Mouse (Mus musculus) frontal cortex, adult (tissue): ENCODE measurements at regions not wholly inside any gene's neighbourhood (a gene's known extent, or its start where the extent isn't known, plus 50 kb on each side); places are given as distances from the start of the nearest gene placed in this dataset.

Experiments used
- ATAC-seq: cut with Nextera tagmentation; 2 replicates; pipeline ENCODE4 v1.9.2; 2017; ENCODE audit warnings: mild to moderate bottlenecking, moderate library complexity, mixed read lengths; ENCODE audit not compliant: low TSS enrichment

DNA sequence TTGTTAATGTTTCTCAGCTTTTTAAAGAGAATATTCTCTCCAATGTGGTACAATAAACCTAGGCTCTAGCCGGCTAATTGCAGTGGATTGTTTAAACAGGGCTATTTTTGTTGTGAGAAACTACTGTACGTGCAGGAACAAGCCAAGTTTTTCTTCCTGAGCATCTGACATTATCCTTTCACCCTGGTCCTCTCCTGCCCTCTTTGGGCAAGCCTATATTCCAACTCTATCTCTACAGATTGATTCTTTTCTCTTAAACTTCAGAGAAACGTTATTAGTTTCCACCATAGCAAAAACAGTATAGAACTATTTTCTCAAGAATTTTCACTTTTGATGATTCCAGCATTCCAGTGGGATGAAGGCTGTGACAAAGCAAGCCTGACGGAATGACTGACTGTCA lies 535.2 kb downstream of the Fgf9 start:
- no peak for ATAC-seq

DNA sequence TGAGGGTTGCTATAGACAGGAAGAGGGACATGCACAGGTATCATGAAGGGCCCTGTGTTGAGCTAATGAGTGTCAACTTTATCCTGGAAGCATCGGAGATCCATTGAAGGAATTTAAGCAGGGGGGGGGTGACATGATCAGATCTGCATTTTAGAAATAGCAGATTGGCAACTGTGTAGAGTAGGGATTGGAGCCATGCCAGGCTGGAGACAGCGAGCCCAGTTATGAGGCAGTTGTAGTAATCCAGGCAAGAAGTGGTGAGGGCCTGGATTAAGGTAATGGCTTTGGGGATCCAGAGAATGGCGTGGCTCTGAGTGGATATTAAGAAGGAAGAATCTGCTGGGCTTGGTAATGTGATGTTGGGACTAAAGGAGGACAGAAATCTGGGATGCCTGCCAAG lies 528.5 kb downstream of the Fgf9 start:
- ATAC-seq = no peak

DNA sequence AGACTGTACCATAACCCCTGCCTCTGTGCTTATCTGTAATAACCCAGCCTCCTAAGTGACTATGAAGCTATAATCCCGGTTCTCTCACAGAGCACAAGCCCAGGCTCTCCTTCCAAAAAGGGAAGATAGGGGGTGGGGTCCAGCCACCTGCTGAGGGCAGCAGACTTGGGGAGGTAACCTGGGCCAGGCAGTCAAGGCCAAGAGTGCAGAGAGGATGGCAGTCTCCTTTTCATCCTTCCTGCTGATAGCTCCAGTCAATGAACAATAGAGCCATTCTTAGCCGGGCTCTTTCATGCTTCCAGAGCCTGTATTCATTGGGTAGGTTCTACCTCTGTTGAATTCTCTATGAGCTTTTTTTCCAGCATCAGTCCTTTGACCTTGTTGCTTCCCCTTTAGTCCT lies 527.5 kb downstream of the Fgf9 start:
- no peak for ATAC-seq

DNA sequence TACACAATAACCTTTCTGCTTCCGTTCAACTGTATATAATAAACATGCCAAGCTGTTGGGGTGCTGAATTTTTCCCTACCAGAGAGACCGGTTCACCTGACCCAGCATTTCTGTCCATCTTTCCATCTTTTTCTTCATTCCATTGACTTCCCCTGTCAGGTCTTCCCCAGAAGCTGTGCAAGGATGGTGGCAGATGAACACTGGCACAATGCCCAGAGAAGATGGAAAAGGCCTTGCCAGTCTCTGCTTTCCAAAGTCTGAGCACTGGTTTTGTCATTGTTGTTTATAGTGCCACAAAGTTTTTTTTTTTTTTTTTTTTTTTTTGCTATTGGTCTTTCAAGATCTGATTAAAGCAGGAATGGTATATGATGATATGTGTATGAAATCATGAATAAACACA lies 526.6 kb downstream of the Fgf9 start:
- no peak for ATAC-seq

DNA sequence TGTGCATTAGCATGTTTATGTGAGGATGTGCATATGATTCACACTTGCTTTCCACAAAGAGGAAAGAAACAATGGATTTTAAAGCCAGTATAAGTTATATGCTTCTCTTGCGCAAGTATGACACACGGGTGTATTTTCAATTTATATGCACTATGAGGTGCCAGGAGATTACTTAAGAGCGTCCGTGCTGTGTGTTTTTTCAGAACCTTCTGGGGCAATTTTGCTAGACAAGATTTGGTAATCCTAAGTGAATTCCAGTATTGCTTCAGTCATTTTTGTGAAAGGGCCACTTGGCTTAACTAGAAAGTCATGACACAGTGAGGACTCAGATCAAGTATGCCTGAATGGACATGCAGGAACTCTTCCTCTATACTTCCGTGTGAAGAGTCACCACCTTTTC lies 511.5 kb downstream of the Fgf9 start:
- ATAC-seq = no peak

DNA sequence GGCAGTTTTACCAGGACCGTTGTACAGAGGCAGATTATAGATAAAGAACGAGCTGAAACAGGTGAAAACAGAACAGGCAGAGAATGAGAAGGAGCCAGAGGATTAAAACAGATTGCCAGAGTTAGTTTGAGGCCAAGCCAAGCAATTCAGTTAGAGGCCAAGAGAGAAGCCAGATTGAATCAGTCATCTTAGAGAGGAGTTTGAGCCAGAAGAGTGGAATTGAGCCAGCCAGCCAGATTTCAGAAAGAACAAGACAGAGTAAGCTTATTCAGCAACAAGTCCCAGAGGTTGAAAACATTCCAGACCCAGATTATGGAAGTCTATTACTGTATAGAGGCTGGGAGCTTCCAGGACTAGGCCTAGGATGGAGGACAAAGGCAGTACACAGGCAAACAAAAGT lies 499.7 kb downstream of the Fgf9 start:
- no peak for ATAC-seq

DNA sequence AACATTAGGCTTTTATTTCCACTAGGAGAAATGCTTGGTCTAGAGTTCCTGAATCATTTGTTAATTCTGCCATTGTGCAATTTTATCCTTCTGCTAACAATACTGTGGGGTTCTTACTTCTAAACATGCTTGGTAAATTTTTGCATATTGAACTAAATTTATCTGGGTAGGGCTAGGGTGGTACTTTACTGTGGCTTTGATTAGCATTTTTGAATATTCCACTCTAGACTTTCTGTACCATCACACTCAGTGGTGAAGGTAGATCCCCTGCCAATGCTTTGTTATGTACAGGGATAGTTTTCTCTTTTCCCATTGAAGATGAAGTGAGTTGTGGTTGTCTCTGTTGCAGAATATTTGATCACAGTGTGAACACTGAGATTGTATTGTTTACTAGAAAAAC lies 497.1 kb downstream of the Fgf9 start:
- ATAC-seq = no peak

DNA sequence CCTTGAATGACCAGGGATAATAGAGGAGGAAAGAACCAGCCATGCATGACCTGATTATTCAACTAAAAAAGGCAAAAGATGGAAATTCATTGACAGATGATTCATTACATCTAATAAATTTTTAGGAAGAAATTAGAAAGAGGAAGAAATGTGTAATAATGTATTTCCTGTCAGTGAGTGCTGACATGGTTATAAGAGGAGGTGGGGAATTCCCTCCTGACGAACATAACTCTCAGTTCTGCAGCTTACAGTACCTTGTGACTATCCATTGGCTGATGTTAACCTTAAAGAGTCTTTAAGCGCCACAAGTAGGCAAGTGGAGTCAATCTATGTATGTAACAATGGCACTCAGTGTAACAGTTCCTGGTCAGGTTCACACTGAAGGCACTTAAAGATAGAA lies 492.7 kb downstream of the Fgf9 start:
- ATAC-seq = no peak

DNA sequence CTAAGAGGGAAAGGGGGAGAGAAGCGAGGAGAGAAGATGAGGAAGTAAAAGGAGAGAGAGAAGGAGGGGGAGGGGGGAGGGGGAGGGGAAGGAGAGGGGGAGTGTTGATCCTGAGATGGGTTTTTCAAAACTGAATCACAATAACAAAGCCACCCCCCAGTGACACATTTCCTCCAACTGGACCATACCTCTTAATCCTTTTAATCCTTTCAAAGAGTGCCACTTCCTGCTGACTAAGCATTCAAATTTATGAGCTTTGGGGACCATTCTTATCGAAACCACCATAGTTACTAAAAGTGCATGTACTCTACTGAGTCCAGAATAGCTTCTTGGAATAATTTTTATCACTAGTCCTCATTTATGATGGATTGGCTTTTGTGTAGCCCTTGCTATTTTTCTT lies 480.4 kb downstream of the Fgf9 start:
- no peak for ATAC-seq

DNA sequence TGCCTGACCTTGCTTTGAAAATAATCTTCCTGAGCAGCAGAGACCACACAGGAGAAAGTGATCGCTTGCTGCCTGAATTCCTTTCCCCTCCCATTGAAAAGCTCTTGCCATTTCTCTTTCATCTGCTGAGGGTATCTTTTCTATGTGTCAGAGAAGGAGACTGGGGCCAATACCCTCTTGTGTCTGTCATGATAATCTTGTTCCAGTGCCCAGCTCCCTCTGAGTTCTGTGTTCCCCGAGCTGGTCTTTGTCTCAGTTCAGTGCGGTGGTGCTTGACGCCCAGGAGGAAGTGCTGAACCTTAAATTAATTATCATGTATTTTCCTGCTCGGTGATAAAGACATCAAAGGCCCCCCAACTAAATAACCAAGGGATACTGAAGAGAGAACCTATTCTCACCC lies 475.4 kb downstream of the Fgf9 start:
- no peak for ATAC-seq

DNA sequence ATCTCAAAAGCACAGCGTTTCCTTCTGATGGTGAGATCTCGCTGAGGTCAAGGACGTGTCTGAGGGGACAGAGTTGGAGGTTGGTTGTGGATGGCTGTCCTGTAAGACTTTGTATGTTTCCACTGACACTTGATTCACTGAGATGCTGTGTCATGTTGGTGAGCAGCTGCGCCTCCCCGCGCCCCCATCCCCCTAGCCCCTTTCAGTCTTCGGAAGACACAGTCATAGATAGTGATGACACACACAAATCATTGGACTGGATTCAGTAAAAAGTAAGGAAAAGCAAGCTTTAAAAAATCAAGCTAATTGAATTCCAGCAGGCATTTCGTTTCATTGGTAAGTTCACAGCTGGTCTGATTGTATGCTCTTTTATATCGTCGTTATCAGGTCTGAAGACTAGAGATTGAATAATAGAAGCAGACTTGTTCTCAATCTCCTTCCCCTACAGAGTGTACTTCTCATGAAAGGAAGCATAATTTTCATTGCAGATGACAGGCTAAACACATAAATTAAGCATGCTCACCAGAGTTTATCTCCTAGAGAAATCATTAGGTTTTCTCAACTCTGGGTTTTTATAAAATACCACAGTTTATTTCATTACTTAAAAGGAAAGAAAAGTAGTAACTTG lies 472.9 kb downstream of the Fgf9 start:
- ATAC-seq = no peak

DNA sequence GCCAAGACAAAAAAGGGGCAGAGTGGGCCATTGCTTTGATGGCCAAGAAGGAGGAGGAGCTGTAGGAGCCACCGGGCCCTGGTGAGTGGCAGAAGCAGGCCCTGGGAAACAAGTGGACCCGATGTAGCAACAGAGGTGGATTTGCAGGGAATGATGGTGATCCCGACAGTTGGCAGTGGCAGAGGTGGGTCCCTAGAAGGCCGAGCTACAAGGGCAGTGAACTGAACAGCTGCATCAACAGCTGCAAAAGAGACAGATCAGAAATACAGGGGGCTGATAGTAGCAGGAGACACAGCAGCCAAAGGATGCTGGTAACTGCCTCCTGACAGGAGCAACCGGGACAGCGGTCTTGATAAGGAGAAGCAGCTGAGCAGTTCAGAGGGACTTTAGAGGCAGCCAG lies 467.8 kb downstream of the Fgf9 start:
- no peak for ATAC-seq

DNA sequence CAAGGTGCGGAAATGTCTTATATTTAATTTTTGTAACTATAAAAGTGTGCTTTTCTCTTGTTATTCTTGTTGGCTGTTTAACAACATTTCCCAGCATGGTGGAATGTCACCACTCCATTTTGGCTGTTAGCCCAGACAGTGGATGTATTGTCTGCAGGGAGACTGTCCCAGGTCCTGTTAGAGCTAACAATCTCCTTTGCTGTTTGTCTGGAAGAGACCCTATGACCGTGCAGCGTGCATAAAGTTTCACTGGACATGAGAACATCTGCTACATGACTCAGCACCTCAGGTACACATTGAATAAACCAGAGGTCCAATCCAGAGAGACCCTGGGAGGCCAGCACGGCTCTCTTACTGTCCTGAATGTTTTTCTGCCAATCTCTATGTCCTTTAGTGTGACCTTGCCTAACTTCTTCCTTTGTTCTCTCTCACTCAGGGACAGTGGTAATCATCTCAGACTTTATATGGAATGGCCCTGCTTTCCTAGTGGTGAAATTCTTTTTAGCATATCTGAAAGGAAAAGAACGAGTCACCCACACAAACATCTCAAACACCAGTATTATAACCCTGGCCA lies 450.7 kb downstream of the Fgf9 start:
- ATAC-seq = no peak

DNA sequence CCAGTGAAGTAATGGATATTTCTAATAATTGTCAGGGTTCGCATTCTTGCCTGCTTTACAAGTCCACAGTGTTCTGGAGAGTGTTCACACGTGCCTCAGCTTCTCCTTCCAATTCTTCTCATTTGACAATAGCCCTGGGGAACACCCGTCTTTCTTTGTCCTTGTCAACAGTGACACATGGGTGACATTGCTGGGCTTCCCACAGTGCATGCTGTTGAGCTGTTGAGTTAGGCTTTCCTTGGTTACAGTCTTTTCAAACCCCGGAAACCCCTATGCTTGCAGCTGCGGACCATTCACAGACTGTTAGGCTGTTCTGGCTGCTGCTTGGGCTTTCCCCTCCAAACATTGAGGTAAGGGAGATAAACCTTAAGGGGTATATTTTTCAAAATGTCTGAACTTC lies 450.0 kb downstream of the Fgf9 start:
- no peak for ATAC-seq

DNA sequence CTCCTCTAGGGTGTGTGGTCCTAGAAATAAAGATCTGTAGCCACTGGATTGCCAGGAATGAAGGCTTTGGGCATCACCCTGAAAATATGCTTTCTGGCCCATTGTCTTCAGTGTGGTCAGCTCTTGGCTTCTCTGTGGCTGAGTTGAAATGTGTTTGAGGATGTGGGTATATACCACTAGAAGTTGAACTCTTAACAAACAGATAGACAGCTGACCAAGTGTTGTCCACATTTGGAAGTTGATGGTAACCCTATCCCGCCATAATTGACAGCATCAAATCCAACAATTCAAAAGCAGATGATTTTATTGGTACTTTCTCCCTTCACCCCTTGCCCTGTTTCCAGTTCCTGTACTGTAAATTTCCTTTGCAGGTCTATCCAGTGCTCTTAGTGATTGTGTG lies 448.7 kb downstream of the Fgf9 start:
- ATAC-seq = no peak

DNA sequence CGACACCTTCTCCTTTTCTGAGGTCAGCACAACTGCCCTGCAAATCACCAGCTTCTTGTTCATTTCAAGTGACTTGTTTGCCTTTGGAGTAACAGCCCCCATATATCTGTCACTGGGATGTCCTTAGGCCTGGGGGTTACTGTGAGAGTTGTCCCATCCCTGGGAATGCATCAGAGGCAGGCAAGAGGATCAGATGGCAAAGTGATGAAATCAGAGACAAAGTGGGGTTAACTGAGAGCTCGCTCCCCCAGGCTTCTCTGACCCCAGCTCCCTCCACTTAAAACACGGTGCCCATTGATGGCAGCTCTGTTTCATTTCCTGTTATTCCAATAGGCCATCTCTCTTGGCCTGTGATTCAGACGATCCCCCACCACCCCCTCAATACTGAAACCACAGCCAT lies 446.2 kb downstream of the Fgf9 start:
- ATAC-seq = no peak

DNA sequence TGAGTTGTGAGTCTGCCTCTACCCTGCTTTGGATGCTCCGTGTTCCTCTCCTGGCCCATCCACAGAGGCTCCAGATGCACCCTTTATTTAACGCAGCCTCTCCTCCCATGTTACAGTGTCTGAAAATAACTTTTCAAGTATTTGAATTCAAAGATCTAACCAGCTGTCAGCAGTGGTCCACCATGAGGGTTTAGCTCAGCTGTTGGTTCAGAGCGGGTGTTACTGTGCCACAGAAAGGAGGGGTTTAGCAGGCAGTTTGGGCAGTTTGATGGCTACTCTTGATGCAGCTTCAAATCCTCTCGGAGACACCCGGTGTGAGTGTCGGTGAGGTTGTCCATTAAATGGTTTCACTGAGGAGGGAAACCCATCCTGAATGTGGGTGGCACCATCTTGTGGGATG lies 441.8 kb downstream of the Fgf9 start:
- ATAC-seq = no peak

DNA sequence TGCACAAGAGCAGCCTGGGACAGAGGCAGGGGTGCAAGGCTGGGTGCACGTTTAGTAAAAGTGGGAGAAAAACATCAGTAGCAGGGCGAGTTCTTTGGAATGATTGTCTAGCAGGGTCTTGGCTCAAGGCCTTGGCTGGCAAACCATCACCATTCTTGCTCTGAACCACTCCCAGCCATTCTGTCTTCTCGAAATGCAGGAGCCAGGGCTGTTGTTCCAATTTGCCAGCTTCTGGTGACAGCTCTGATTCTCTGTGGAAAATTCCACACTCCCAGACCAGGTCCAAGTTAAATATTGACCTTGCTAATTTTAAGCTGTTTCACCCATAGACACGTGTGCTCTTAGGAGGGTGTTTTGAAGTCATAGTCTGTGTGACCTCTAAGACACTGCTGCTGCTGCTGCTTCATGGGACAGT lies 441.2 kb downstream of the Fgf9 start:
- ATAC-seq = no peak

DNA sequence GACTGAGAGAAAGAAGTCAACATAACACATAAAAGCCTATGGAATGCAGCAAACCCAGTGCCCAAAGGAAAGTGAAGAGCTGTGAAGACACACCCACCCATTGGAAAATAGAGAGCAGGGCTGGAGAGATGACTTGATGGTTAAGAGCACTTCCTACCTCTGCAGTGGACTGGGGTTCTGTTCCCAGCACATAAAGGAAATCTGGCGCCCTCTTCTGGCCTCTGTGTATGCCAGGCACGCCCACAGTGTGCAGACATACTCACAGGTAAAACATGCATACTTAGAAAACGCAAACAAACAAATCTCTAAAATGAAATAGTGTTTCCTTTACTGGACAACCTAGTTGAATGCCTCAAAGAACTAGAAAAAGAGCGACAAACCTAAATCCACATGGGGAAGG lies 440.4 kb downstream of the Fgf9 start:
- ATAC-seq = no peak

DNA sequence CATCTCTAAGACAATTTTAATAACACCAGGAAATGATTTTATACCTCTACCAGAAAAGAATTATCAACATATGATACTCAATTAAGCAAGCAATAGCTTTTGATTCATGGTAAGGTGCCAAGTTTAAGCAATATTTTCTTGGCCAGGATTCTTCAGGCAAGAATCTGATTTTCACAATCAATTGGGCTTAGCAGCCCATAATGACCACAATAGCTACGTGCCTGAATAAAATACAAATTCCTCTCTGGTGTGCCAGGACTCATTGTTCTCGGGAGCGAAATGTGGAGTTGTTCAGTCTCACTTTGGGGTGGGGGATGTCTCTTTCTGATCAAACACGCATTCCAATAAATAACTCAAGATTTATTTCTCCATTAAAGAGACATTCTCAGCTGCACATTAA lies 438.8 kb downstream of the Fgf9 start:
- ATAC-seq = no peak

DNA sequence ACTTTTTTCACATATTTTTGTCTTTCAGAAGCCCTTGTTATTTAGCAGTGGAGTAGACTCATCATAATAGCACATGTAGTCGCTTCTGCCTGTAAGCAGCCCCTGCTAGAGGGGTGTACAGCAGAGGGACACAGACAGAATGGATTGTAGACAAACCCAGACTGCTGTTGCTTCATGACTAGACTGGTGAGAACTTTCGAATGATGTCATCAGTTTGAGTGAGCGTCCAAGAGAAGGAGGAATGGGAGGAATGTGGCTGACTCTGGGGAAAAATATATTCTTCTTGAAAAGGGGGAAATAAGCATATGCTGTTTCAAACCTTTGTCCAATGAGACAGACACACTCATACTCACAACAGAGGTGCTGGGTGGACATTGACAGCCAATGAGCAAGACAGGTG lies 436.1 kb downstream of the Fgf9 start:
- no peak for ATAC-seq

DNA sequence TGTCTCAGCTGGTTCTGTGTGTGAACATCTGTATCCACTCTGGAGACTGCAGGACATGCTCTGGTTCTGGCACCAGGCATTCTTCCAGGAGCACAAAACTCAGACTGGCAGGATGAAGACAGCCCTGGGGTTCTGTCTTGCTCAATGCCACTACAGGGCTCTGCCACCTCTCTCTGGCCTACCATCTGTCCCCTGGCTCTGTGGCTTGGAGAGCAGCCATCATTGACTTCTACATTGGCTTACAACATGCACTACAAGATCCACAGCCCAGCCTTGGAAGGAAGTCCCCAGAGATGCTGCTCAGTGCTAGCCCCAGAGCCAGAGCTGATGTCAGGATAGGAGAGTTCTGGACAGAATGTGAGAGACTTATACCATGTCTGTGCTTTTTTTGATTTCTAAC lies 435.5 kb downstream of the Fgf9 start:
- no peak for ATAC-seq

DNA sequence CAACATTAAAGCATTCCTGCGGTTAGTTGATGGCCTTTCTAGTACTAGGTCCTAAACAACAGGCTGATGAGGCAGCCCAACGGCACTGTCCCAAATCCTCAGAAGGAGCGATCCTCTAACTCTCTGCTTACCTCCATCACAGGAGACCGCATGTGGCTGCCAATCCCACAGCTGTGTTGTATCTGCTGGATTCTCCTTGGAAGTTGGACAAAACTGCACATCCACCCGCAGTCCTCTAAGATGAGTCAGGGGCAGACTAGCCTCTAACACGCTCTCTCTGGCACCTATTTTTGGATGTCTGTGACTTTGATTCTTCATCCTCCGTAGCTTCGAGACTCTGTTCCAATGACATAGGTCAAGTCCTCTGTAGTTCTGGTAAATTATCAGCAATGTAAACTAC lies 432.5 kb downstream of the Fgf9 start:
- ATAC-seq = no peak

DNA sequence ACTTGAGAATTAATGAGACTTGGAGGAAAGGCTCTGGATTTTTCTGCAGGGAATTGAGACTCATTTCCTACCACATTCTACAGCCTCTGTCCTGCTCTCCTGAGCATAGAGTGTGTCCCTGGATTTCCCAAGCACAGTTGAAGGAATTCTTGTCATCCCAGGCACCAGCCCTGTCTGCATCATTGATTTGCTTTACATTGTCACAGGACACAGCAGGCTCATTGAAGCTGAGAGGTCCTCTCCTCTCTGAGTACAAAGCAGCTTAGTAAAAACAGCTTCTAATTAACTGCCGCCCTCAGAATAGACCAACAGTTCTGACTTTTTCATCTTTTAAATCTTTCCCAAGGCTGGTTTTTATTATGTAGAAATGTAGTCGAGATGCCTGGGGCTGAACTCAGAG lies 429.7 kb downstream of the Fgf9 start:
- ATAC-seq = no peak
